In the genomic region with DNA sequence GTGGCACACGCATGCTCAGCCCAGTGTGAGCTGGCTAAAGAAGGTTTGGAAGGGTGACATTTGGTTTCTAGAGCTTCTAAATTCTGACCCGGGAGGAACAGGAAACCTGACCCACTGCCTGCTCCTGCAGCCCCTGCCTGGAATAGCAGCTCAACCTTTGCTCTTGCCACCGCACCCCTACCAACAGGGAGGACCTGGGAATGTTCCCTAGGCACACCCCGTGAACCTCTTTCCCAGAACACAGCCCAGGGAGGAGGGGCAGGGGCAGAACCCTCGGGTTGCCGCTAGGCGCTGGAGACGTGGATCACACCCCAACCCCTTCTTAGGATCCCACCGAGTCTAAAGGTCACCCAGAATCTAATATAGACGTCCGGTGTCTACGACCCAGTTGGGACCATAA, we compare ENCODE assay signal across 12 mouse cellular contexts. TPM values are rescaled to one million over a fixed set of nuclear protein-coding genes. Genes with fewer than 3 reads are reported as not detected.
DNase-seq lines count a peak whose midpoint lies in the region; ATAC-seq lines count a peak whose summit lies in the region.
"Had no signal": no experiment of that assay in that cellular context is flagged by ENCODE, and none has a peak within 500 bp of the region (broad histone marks: within the 10 kb centered on the region; RNA-seq: fewer than 3 reads in every experiment).

No protein-coding gene starts in this region.

- DNase-seq in embryonic facial prominence, embryonic 10.5 days (ENCODE audit: low spot score): no peak
- DNase-seq in cerebellum, postnatal 4 days (ENCODE audit: low spot score in 2 of 2): no peak
- DNase-seq in ovary, postnatal 14 days (ENCODE audit: low spot score): no peak
- DNase-seq: cerebellum, postnatal 36 days; spleen, adult 18-20 months had no signal

- H3K4me2 ChIP-seq in embryonic facial prominence, embryonic 15.5 days (replicated peaks): no peak overlapping the region
- no peak overlapping the region for H3K4me2 ChIP-seq in liver, embryonic 16.5 days (ENCODE audit: low read depth, low read length)
- H3K4me2 ChIP-seq in liver, embryonic 12.5 days: no peak overlapping the region
- H3K4me2 ChIP-seq in heart, embryonic 14.5 days (ENCODE audit: low read length): peak overlapping the region; percentile 70
- no peak overlapping the region for H3K4me2 ChIP-seq in neural tube, embryonic 15.5 days
- H3K4me2 ChIP-seq: hindbrain, embryonic 12.5 days; lung, embryonic 14.5 days had no signal

- peaks cover 15% of the 10 kb centered on the region for H3K4me1 ChIP-seq in embryonic facial prominence, embryonic 15.5 days
- H3K4me1 ChIP-seq in embryonic facial prominence, embryonic 10.5 days: peaks cover 24% of the 10 kb centered on the region
- peaks cover 3% of the 10 kb centered on the region; the same call in 1 of the 2 replicates for H3K4me1 ChIP-seq in liver, embryonic 16.5 days (ENCODE audit: control insufficient read depth, low read depth, low read length)
- peaks cover 23% of the 10 kb centered on the region for H3K4me1 ChIP-seq in liver, embryonic 12.5 days
- H3K4me1 ChIP-seq in heart, embryonic 14.5 days (ENCODE audit: control insufficient read depth in 2 of 2, insufficient read depth in 2 of 2, low read length in 2 of 2): peaks cover 10 to 27% of the 10 kb centered on the region in 2 experiments; a peak in 3 of 4 replicates
- H3K4me1 ChIP-seq in neural tube, embryonic 15.5 days: no peaks in the 10 kb centered on the region

- H3K27me3 ChIP-seq in embryonic facial prominence, embryonic 15.5 days: no peaks in the 10 kb centered on the region
- H3K27me3 ChIP-seq in embryonic facial prominence, embryonic 10.5 days (replicated peaks; ENCODE audit: low read depth, poor library complexity, severe bottlenecking): no peaks in the 10 kb centered on the region
- no peaks in the 10 kb centered on the region for H3K27me3 ChIP-seq in liver, embryonic 16.5 days (ENCODE audit: control insufficient read depth, insufficient read depth, low read depth, low read length)
- H3K27me3 ChIP-seq in liver, embryonic 12.5 days (replicated peaks): no peaks in the 10 kb centered on the region
- H3K27me3 ChIP-seq in heart, embryonic 14.5 days (ENCODE audit: control insufficient read depth, insufficient read depth, low read length): no peaks in the 10 kb centered on the region
- no peaks in the 10 kb centered on the region for H3K27me3 ChIP-seq in neural tube, embryonic 15.5 days (replicated peaks)
- H3K27me3 ChIP-seq: hindbrain, embryonic 12.5 days had no signal

- H3K9ac ChIP-seq in embryonic facial prominence, embryonic 15.5 days: no peak overlapping the region
- H3K9ac ChIP-seq in liver, embryonic 16.5 days (ENCODE audit: low read depth, low read length): no peak overlapping the region
- H3K9ac ChIP-seq in liver, embryonic 12.5 days: no peak overlapping the region
- H3K9ac ChIP-seq in heart, embryonic 14.5 days (ENCODE audit: low read length): peak overlapping the region; percentile 83
- no peak overlapping the region for H3K9ac ChIP-seq in neural tube, embryonic 15.5 days (replicated peaks)
- H3K9ac ChIP-seq: hindbrain, embryonic 12.5 days; lung, embryonic 14.5 days had no signal

- 65% methylated on average over 12 of the region's 12 CpGs for WGBS in embryonic facial prominence, embryonic 15.5 days
- WGBS in embryonic facial prominence, embryonic 10.5 days: 72% methylated on average over 12 of the region's 12 CpGs
- 60% methylated on average over 12 of the region's 12 CpGs for WGBS in liver, embryonic 16.5 days (ENCODE audit: insufficient replicate concordance)
- 62% methylated on average over 12 of the region's 12 CpGs for WGBS in liver, embryonic 12.5 days (ENCODE audit: insufficient replicate concordance)
- WGBS in heart, embryonic 14.5 days: 23% methylated on average over 12 of the region's 12 CpGs
- 76% methylated on average over 12 of the region's 12 CpGs for WGBS in neural tube, embryonic 15.5 days

- H3K27ac ChIP-seq in embryonic facial prominence, embryonic 15.5 days (replicated peaks): 0 out of 2 replicates have a peak overlapping the region, but pooled peaks have one; percentile 28
- no peak overlapping the region for H3K27ac ChIP-seq in embryonic facial prominence, embryonic 10.5 days (replicated peaks)
- no peak overlapping the region for H3K27ac ChIP-seq in liver, embryonic 16.5 days (ENCODE audit: low read length)
- H3K27ac ChIP-seq in liver, embryonic 12.5 days: no peak overlapping the region
- H3K27ac ChIP-seq in heart, embryonic 14.5 days (replicated peaks in 1 of 2; ENCODE audit: control insufficient read depth in 1 of 2, insufficient read depth in 1 of 2, low read depth in 2 of 2, low read length in 2 of 2): peak overlapping the region; percentile 83 to 92
- H3K27ac ChIP-seq in neural tube, embryonic 15.5 days (replicated peaks): no peak overlapping the region
- H3K27ac ChIP-seq: hindbrain, embryonic 12.5 days had no signal

- H3K9me3 ChIP-seq in embryonic facial prominence, embryonic 15.5 days (replicated peaks): no peaks in the 10 kb centered on the region
- H3K9me3 ChIP-seq in embryonic facial prominence, embryonic 10.5 days: no peaks in the 10 kb centered on the region
- H3K9me3 ChIP-seq in liver, embryonic 16.5 days (replicated peaks; ENCODE audit: control insufficient read depth, low read length): no peaks in the 10 kb centered on the region
- no peaks in the 10 kb centered on the region for H3K9me3 ChIP-seq in liver, embryonic 12.5 days (replicated peaks)
- H3K9me3 ChIP-seq in heart, embryonic 14.5 days (ENCODE audit: control insufficient read depth, low read length): no peaks in the 10 kb centered on the region
- no peaks in the 10 kb centered on the region for H3K9me3 ChIP-seq in neural tube, embryonic 15.5 days (replicated peaks)
- H3K9me3 ChIP-seq: hindbrain, embryonic 12.5 days had no signal

- H3K36me3 ChIP-seq in embryonic facial prominence, embryonic 15.5 days: peaks cover 43% of the 10 kb centered on the region
- H3K36me3 ChIP-seq in embryonic facial prominence, embryonic 10.5 days (replicated peaks): peaks cover 48% of the 10 kb centered on the region
- H3K36me3 ChIP-seq in liver, embryonic 16.5 days (ENCODE audit: control insufficient read depth, insufficient read depth): peaks cover 12% of the 10 kb centered on the region
- H3K36me3 ChIP-seq in liver, embryonic 12.5 days: peaks cover 43% of the 10 kb centered on the region
- H3K36me3 ChIP-seq in heart, embryonic 14.5 days (ENCODE audit: control insufficient read depth, insufficient read depth, low read length): peaks cover 49% of the 10 kb centered on the region
- H3K36me3 ChIP-seq in neural tube, embryonic 15.5 days: peaks cover 41% of the 10 kb centered on the region

- no peak overlapping the region for H3K4me3 ChIP-seq in embryonic facial prominence, embryonic 15.5 days (replicated peaks)
- H3K4me3 ChIP-seq in embryonic facial prominence, embryonic 10.5 days: no peak overlapping the region
- no peak overlapping the region for H3K4me3 ChIP-seq in liver, embryonic 16.5 days (ENCODE audit: low read depth, low read length)
- no peak overlapping the region for H3K4me3 ChIP-seq in liver, embryonic 12.5 days
- peak overlapping the region; percentile 60 to 72 for H3K4me3 ChIP-seq in heart, embryonic 14.5 days (ENCODE audit: control insufficient read depth in 1 of 2, insufficient read depth in 1 of 2, low read depth in 1 of 2, low read length in 2 of 2)
- H3K4me3 ChIP-seq in neural tube, embryonic 15.5 days (replicated peaks): no peak overlapping the region
- H3K4me3 ChIP-seq: hindbrain, embryonic 12.5 days had no signal

- ATAC-seq in embryonic facial prominence, embryonic 15.5 days (ENCODE audit: insufficient number of reproducible peaks, low FRiP score, low TSS enrichment, low read depth): no peak
- peak; percentile 40; the same call in 1 of the 2 replicates for ATAC-seq in liver, embryonic 16.5 days (ENCODE audit: low read depth)
- no peak for ATAC-seq in liver, embryonic 12.5 days
- ATAC-seq in heart, embryonic 14.5 days (ENCODE audit: insufficient number of reproducible peaks, insufficient read depth, low FRiP score, low read depth): no peak; the same call in 1 of the 2 replicates
- peak; percentile 33; the same call in 1 of the 2 replicates for ATAC-seq in neural tube, embryonic 15.5 days (ENCODE audit: low FRiP score)

RNA-seq across cellular contexts. Expression of gene Pgam2, which starts 1.5 kb away (rescaled TPM):
- 71.2 and 107 TPM in 2 replicates for polyA plus RNA-seq in embryonic facial prominence, embryonic 15.5 days (2015; fragmentation: Nextera tagmentation; extraction: Ambion mirVana)
- 5.1 and 5.3 TPM in 2 replicates for polyA plus RNA-seq in embryonic facial prominence, embryonic 10.5 days (2016; fragmentation: Nextera tagmentation; extraction: Ambion mirVana)
- 7.7 and 15.3 TPM in 2 replicates for polyA plus RNA-seq in liver, embryonic 16.5 days (2015; fragmentation: Nextera tagmentation; extraction: Ambion mirVana)
- polyA plus RNA-seq in liver, embryonic 12.5 days (2016; fragmentation: Nextera tagmentation; extraction: Ambion mirVana): 1.7 TPM in 2 replicates
- polyA plus RNA-seq in heart, embryonic 14.5 days (2014; fragmentation: Nextera tagmentation; extraction: Ambion mirVana): 1,077 and 1,126 TPM in 2 replicates
- 14.4 and 21.9 TPM in 2 replicates for polyA plus RNA-seq in neural tube, embryonic 15.5 days (2015; fragmentation: Nextera tagmentation; extraction: Ambion mirVana)

RNA-seq across cellular contexts. Expression of gene Dbnl, which starts 13.7 kb away (rescaled TPM):
- 118 and 128 TPM in 2 replicates for polyA plus RNA-seq in embryonic facial prominence, embryonic 15.5 days (2015; fragmentation: Nextera tagmentation; extraction: Ambion mirVana)
- polyA plus RNA-seq in embryonic facial prominence, embryonic 10.5 days (2016; fragmentation: Nextera tagmentation; extraction: Ambion mirVana): 137 and 138 TPM in 2 replicates
- polyA plus RNA-seq in liver, embryonic 16.5 days (2015; fragmentation: Nextera tagmentation; extraction: Ambion mirVana): 43.5 and 43.9 TPM in 2 replicates
- 71.6 and 72.0 TPM in 2 replicates for polyA plus RNA-seq in liver, embryonic 12.5 days (2016; fragmentation: Nextera tagmentation; extraction: Ambion mirVana)
- 65.6 and 71.2 TPM in 2 replicates for polyA plus RNA-seq in heart, embryonic 14.5 days (2014; fragmentation: Nextera tagmentation; extraction: Ambion mirVana)
- polyA plus RNA-seq in neural tube, embryonic 15.5 days (2015; fragmentation: Nextera tagmentation; extraction: Ambion mirVana): 131 and 142 TPM in 2 replicates

RNA-seq across cellular contexts. Expression of gene Polm, which starts 35.8 kb away (rescaled TPM):
- polyA plus RNA-seq in embryonic facial prominence, embryonic 15.5 days (2015; fragmentation: Nextera tagmentation; extraction: Ambion mirVana): 10.4 and 12.0 TPM in 2 replicates
- 9.4 and 10.0 TPM in 2 replicates for polyA plus RNA-seq in embryonic facial prominence, embryonic 10.5 days (2016; fragmentation: Nextera tagmentation; extraction: Ambion mirVana)
- 1.9 and 2.0 TPM in 2 replicates for polyA plus RNA-seq in liver, embryonic 16.5 days (2015; fragmentation: Nextera tagmentation; extraction: Ambion mirVana)
- polyA plus RNA-seq in liver, embryonic 12.5 days (2016; fragmentation: Nextera tagmentation; extraction: Ambion mirVana): 2.8 and 2.9 TPM in 2 replicates
- polyA plus RNA-seq in heart, embryonic 14.5 days (2014; fragmentation: Nextera tagmentation; extraction: Ambion mirVana): 5.6 and 7.0 TPM in 2 replicates
- polyA plus RNA-seq in neural tube, embryonic 15.5 days (2015; fragmentation: Nextera tagmentation; extraction: Ambion mirVana): 6.5 and 8.5 TPM in 2 replicates

RNA-seq across cellular contexts. Expression of gene Urgcp, which starts 39.8 kb away (rescaled TPM):
- polyA plus RNA-seq in embryonic facial prominence, embryonic 15.5 days (2015; fragmentation: Nextera tagmentation; extraction: Ambion mirVana): 29.4 and 30.1 TPM in 2 replicates
- 18.0 and 19.1 TPM in 2 replicates for polyA plus RNA-seq in embryonic facial prominence, embryonic 10.5 days (2016; fragmentation: Nextera tagmentation; extraction: Ambion mirVana)
- polyA plus RNA-seq in liver, embryonic 16.5 days (2015; fragmentation: Nextera tagmentation; extraction: Ambion mirVana): 8.4 and 9.4 TPM in 2 replicates
- 13.4 and 14.6 TPM in 2 replicates for polyA plus RNA-seq in liver, embryonic 12.5 days (2016; fragmentation: Nextera tagmentation; extraction: Ambion mirVana)
- 19.9 and 22.1 TPM in 2 replicates for polyA plus RNA-seq in heart, embryonic 14.5 days (2014; fragmentation: Nextera tagmentation; extraction: Ambion mirVana)
- 33.0 and 34.1 TPM in 2 replicates for polyA plus RNA-seq in neural tube, embryonic 15.5 days (2015; fragmentation: Nextera tagmentation; extraction: Ambion mirVana)

RNA-seq across cellular contexts. Expression of gene Aebp1, which starts 59.7 kb away (rescaled TPM):
- 61.3 and 66.9 TPM in 2 replicates for polyA plus RNA-seq in embryonic facial prominence, embryonic 15.5 days (2015; fragmentation: Nextera tagmentation; extraction: Ambion mirVana)
- 9.0 TPM in 2 replicates for polyA plus RNA-seq in embryonic facial prominence, embryonic 10.5 days (2016; fragmentation: Nextera tagmentation; extraction: Ambion mirVana)
- 8.3 and 9.7 TPM in 2 replicates for polyA plus RNA-seq in liver, embryonic 16.5 days (2015; fragmentation: Nextera tagmentation; extraction: Ambion mirVana)
- polyA plus RNA-seq in liver, embryonic 12.5 days (2016; fragmentation: Nextera tagmentation; extraction: Ambion mirVana): 8.5 and 9.6 TPM in 2 replicates
- polyA plus RNA-seq in heart, embryonic 14.5 days (2014; fragmentation: Nextera tagmentation; extraction: Ambion mirVana): 25.0 and 32.8 TPM in 2 replicates
- polyA plus RNA-seq in neural tube, embryonic 15.5 days (2015; fragmentation: Nextera tagmentation; extraction: Ambion mirVana): 22.1 and 24.3 TPM in 2 replicates

Comparison
In these comparisons a context has a peak if more than half of its experiments do, and no peak if none do; other contexts are left out.
1. ATAC-seq: peak in liver, embryonic 16.5 days (single experiment) and neural tube, embryonic 15.5 days (single experiment); none in embryonic facial prominence, embryonic 15.5 days (single experiment), liver, embryonic 12.5 days (single experiment) and heart, embryonic 14.5 days (single experiment).
2. H3K27ac ChIP-seq: peak in embryonic facial prominence, embryonic 15.5 days (single experiment) and heart, embryonic 14.5 days (2 of 2); none in embryonic facial prominence, embryonic 10.5 days (single experiment), liver, embryonic 16.5 days (single experiment), liver, embryonic 12.5 days (single experiment) and neural tube, embryonic 15.5 days (single experiment).
3. H3K4me3 ChIP-seq: peak in heart, embryonic 14.5 days (2 of 2); none in embryonic facial prominence, embryonic 15.5 days (single experiment), embryonic facial prominence, embryonic 10.5 days (single experiment), liver, embryonic 16.5 days (single experiment), liver, embryonic 12.5 days (single experiment) and neural tube, embryonic 15.5 days (single experiment).